Mouse (Mus musculus) ovary, postnatal 14 days (tissue): ENCODE results near the gene Tubd1.

Source experiments
- DNase-seq: peaks from one replicate; pipeline ENCODE4 v3.0.0; 2022; ENCODE audit warnings: low spot score

Tubd1 gene

DNA sequence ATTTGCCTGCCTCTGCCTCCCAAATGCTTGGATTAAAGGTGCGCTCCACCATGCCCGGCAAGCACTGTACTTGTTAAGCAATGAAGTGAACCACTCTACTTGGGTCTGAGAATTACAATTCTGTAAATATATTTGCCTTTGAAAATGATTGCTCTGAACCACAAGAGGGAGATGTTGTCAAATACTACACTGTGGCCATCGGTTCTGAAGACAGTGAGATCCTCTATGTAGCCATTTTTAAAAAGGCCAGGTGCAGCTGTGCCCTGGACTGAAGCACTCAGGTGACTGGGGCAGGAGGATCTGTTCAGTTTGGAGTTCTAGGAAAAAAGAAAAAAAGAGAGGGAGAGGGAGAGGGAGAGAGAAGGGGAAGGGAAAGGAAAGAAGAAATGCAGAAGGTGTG is 23.6 kb downstream of the Tubd1 start:
- DNase-seq, result no peak

DNA sequence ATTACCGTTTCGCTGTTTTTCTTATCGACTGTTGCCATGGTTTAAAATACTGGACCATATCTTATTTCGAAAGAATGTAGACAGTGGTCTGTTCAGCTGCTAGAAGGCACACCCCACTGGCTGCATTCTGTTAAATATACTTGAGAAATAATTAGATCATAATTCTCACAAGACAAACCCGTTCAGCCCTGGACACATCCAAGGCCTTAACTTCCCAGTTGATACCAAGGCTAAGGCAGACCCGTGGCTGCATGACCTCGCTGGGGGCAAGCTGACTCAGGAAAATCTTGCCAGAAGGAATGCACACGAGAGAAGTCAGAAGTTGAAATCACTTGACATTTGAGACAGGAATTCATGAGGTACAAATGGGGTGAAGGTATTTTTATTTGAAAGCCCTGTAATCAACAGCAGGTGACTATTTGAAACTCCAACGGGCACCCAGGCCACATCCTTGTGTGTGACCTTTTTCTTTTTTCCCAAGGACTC is 25.5 kb downstream of the Tubd1 start:
- no peak for DNase-seq

DNA sequence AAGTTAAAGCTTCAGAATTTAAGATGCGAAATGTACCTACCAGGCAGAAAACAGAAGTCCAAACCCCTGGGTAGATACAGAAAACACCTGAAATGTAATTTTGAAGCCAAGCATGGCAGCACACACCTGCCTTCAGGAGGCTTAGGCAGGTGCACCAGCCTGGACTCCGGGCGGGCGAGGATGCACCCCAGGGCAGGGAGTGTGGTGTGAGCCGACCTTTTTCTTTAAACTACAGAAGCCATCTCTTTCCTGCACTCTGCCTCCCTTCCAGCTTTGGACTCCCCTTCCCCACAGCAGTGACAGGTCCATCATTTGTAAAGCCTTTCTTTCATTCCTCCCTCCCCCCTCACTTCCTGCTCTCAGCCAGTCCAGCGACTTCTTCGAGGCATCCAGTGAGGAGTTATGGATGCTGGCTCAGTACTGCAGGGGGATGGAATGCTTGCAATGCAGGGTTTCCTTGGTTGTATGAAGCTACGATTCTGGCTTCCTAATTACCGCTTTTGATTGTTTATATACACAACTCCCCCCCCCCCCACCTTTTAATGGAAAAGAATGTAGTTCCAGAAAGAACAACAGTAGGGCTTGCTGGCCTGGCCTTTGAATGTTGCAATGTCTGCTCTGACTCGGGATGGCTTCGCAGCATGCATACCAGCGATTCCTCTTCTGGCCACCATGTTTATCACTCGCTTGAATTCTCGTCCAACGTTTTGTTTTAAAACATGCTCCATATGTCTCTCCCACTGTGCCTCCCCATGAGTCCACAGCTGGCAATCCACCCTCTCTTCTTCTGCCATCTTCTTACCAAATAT is 26.5 kb downstream of the Tubd1 start:
- DNase-seq, result no peak

DNA sequence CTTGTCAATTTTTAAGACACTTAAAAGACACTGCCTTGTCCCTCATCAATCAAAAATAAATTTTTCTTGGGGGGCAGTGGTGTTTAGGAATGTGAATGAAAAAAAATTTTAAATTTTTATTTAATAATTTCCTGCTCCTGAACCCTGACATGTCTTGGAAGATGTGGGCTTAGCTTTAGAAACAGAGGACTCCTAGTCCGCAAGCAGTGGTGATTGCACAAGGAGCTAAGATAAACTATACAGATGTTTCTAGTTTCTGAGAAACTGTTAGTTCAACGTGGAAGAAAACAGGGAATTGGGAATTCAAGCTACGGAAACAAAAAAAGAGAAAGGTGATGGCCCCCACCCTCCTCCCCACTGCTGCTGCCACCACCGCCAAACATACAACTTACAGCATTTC is 27.1 kb downstream of the Tubd1 start:
- no peak for DNase-seq

DNA sequence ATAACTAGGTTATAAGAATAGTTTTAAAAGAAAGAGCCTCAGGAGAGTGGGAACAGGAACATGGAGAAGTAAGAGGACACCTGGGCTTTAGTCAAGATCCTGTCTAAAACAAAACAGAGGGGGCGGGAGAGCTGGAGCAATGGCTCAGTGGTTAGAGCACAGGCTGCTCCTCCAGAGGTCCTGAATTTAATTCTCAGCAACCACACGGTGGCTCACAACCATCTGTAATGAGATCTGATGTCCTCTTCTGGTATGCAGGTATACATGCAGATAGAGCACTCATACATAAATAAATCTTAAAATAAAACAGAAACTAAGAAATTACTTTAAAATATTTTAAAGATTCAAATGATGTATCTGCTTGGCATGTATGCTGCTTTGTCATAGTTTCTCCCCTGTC is 27.8 kb downstream of the Tubd1 start:
- no peak for DNase-seq

DNA sequence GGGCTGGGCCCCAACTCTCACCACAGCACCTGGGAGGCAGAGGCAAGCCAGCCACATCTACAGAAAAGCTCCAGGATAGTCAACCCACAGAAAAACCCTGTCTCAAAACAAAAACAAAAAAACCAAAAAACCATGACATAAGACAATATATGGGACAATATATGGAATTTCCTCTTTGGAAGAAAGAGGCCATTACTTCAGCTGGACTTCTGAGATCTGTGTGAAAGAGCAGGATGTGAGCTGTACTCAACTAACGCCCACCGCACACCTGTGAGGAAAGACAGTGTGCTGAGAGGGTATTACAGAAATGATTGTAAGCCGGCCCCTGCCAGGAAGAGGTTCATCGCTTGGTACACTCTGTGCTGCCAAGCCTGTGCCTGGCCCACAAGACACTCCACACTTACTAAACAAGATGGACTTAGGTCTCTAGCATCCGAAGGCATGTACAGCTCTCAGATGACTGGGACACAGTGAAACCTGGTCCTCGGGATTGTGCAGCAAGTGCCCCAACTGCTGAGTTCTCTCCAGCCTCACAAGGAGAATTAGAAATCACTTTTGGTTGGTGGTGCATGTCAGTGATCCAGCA is 28.9 kb downstream of the Tubd1 start:
- DNase-seq, result no peak

DNA sequence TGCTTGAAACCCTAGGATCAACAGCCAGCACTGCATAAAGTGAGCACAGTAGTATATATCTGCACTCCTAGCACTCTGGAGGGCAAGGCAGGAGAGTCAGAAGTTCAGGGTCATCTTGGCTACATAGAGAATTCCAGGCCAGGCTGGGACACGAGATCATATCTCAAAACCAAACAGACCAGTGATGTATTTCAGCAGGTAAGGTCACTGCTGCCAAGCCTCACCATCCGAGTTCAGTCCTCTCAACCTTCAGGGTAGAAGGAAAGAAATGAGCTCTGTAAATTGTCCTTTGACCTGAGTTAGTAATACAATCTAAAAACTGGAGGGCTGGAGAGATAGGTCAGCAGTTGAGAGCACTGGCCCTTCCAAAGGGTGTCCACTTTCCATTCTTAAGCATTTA is 29.6 kb downstream of the Tubd1 start:
- no peak for DNase-seq

GRCm38 (mm10) chr11:86575632-86576378 is 31.0 kb downstream of the Tubd1 start:
- DNase-seq, result no peak

DNA sequence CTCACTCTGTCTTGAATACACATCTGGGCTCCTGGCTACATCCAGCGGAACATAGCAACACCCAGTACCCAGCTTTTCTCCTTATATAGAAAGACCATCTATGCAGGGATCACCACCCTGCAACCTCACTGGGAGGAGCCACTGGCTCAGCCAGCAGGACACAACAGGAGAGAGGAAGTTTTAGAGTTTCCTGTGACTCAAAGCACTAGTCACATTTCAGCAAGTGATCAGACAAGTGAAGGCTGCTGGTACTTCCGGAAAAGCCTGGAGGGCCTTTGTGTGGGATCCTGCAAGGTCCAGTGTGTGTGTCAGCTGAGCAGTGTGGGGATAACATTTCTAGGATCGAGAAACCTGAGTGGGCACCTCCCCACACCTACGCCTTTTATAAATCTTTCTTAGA is 32.4 kb downstream of the Tubd1 start:
- no peak for DNase-seq

GRCm38 (mm10) chr11:86578106-86578808 is 33.5 kb downstream of the Tubd1 start:
- no peak for DNase-seq

- no peak for DNase-seq
These were observed 34.3 kb downstream of the Tubd1 start for GRCm38 (mm10) chr11:86578809-86579730.

DNA sequence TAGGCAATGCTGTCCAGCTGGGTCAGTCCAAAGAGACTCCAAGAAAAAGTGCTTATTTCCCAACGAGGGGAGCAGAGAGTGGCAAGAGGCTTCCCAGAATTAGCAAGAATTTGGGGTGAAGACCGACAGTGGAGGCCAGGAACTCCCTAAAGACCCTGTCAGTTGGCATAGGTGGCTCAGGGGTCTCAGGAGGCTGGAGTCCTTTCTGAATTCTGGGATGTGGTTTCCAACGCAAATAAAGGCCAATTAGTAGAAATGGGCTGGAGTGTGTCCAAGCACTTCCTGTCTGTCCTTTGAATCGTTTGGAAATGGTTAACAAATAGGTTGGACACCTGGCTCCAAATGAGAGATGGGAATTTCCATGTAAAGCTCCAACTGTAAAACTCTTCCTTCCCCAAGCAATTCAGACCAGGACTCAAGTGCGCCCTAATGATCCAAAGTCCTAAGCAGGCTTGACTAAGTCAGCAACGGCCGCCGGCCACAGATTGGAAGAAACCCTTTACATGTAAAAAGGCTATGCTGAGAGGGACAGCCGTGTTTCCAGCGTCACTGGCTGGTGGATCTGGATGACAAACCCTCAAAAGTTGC is 35.0 kb downstream of the Tubd1 start:
- DNase-seq, result no peak

GRCm38 (mm10) chr11:86580319-86581113 is 35.7 kb downstream of the Tubd1 start:
- no peak for DNase-seq

DNA sequence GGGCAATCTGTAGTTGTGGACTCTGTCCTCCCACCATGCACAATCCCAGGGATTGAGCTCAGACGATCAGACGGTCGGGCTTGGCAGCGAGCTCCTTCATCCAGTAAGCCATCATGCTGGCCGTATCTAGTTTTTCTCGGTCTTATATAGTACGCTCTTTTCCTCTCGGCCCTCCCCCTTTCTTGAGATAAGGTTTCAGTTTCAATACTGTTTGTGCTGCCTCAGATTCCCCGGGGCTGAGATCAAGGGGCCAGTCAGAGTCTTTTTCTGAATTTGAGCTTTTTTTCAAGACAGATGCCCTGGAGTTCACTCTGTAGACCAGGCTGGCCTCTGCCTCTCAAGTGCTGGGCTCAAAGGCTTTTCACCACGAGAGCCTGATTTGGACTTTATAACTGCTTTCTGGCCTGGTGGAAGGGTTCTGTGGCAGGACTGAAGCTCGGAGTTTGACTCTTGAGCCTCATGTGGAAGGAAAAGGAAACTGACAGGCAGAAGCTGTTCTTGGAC is 36.5 kb downstream of the Tubd1 start:
- no peak for DNase-seq

- no peak for DNase-seq
These were observed 37.3 kb downstream of the Tubd1 start for GRCm38 (mm10) chr11:86581943-86582542.

- no peak for DNase-seq
These were observed 37.9 kb downstream of the Tubd1 start for GRCm38 (mm10) chr11:86582543-86583260.

GRCm38 (mm10) chr11:86583313-86583825 is 38.6 kb downstream of the Tubd1 start:
- DNase-seq, result no peak
